Mouse (Mus musculus): ENCODE results near the gene Gas2.

GRCm38 (mm10) chr7:51889601-51890000 lies 27.8 kb downstream of the Gas2 start:
- TF ChIP-seq GATA1 (IDR thresholded peaks at IDR 0.05; ENCODE audit: borderline replicate concordance, low read length) (no peak), FLI1 (IDR thresholded peaks at IDR 0.05; ENCODE audit: low read length) (no peak)
